Mouse (Mus musculus): ENCODE data around the gene Dusp13.

The Dusp13 gene

GRCm38 (mm10) chr14:21750881-21751542 lies at the start of gene Dusp13:
Gene Dusp13, minus strand, starts transcription at chr14:21751181.
- DNase-seq (ENCODE audit: low spot score) = peak; percentile 54

DNA sequence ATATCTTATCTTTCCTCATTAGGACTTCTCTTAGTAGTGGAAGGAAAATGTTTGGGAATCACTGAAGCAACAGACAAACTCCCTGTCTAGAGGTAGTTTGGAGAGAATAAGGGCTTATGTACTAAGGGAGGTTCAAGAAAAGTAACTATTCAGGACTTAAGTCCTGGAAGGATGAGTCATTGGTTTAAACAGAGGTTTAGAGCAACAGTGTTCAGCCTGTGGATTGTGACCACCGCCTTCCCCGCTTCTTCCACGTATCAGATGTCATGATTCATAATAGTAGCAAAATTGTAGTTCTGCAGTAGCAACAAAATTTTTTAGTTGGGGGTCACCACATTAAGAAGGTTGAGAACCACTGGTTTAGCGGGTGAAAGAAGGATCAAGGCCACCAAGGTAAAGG lies 49.7 kb upstream of the Dusp13 start:
- no peak for DNase-seq (ENCODE audit: low spot score)

GRCm38 (mm10) chr14:21792250-21792649 lies 41.3 kb upstream of the Dusp13 start:
- DNase-seq (ENCODE audit: low spot score) = no peak

- no peak for DNase-seq (ENCODE audit: low spot score)
Observed at GRCm38 (mm10) chr14:21791722-21792121, 40.7 kb upstream of the Dusp13 start.

DNA sequence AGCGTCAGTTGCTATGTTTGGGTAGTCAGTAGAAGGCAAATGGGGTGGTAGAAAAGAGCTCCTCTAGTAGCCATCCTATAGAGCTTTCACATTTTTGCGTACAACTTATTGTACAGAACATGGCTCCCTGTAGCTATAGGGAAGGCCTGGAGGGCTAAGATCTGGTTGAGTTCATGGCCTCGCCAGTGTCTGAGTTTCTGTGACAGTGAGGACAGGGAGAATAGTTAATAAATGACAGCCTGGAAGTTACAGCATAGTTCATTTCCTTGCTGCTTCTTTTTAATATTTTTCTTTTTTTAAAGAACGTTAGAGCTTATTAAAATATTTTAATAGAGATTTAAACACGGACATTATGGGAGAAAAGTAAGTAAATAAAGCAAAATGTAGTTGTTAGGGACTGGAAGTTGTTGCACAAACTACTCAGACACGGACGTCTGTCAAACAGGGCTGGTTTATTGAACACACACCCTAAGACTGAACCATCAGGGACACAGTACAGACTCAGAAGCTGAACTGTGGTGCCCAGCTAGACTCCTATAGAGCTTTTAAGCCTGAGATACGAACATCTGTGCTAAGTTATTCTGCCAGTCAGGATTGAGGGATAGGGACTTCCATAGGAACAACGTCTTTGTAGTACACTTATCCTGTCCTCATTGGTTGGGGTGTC lies 39.7 kb upstream of the Dusp13 start:
- no peak for DNase-seq (ENCODE audit: low spot score)

GRCm38 (mm10) chr14:21788121-21788520 lies 37.1 kb upstream of the Dusp13 start:
- no peak for DNase-seq (ENCODE audit: low spot score)

DNA sequence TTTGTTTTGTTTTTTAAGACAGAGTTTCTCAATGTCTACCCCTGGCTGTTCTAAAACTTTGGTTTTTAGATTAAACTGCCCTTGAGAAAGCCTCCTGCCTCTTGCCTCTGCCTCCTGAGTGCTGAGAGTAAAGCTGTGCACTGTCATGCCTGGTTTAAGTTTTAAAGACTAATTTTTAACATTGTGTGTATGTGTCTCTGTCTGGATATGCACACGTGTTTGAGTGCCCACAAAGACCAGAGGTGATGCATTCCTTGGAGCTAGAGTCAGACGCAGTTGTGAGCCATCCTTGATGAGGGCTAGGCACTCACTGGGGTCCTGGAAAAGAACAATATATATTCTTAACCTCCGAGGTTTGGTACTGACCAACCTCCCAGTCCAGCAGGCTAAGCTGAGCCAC lies 36.4 kb upstream of the Dusp13 start:
- DNase-seq (ENCODE audit: low spot score) = no peak

DNA sequence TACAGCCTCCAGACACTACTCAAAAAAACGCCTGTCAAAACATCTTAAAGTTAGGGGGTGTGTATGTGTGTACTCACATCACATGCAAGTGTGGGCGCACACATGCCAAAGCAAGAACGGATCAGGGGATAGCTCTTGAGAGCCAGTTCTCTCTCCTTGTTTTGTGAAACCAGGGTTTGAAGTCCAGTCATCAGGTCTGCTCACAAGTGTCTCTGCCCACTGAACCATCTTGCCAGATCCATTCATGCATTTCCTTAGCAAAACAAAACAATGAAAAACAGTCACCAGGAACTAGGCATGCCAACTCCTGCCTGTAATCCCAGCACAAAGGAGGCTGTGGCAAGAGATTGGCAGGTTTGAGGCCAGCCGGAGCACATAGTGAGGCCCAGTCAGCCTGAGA lies 35.5 kb upstream of the Dusp13 start:
- DNase-seq (ENCODE audit: low spot score) = no peak

DNA sequence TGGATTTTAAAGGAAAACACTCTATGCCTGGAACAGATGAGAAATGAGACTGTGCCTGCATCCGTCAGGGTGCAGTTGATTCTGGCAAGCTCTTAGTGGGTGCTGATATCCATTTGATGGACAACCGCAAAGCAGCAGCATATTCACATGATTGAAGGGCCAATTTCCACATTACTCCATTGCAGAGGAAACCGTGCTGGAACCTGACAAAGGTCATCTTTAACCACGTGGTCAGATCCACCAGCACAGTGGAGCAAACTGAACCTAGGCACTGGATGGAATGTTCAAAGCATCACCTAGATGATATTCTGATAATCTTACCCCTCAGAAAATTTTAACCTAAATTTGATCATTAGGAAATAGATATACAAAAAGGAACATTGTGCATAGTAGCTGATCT lies 25.2 kb upstream of the Dusp13 start:
- DNase-seq (ENCODE audit: low spot score) = no peak

GRCm38 (mm10) chr14:21773946-21774345 lies 23.0 kb upstream of the Dusp13 start:
- DNase-seq (ENCODE audit: low spot score) = no peak

DNA sequence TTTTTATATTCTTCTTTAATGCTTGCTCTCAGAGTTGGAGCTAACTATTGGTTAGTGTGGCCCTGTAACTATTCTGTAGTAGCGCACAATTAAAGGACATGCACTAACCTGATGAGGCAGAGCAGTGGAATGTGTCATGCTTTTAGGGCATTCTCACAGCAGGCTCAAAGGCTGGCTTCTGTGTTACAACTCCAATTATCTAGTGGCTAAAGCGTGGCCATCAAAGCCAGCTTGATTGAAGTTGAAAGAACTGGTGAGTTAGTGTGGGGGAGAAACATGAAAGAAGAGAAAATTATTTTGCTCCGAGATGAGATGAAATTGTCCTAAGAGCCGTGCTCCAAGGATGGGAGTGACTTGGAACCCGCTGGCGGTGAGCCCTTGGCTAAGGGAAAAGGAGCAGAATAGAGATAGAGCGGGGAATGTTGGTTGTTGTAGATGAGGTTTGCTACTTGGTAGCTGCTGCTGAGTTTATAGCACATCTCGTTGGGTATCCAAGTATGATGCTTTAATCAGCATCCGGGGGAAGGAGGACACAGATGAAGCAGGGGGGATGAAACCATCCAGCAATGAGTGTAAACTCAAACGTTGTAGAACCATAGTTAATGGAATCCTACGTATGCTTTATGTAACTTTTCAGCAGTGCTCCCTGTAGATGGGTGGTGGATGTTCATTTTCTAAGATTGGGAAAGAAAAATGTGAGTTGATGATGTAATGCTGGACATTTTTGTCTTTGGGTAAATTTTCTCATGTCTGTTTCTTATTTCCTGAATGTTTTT lies 21.7 kb upstream of the Dusp13 start:
- no peak for DNase-seq (ENCODE audit: low spot score)

DNA sequence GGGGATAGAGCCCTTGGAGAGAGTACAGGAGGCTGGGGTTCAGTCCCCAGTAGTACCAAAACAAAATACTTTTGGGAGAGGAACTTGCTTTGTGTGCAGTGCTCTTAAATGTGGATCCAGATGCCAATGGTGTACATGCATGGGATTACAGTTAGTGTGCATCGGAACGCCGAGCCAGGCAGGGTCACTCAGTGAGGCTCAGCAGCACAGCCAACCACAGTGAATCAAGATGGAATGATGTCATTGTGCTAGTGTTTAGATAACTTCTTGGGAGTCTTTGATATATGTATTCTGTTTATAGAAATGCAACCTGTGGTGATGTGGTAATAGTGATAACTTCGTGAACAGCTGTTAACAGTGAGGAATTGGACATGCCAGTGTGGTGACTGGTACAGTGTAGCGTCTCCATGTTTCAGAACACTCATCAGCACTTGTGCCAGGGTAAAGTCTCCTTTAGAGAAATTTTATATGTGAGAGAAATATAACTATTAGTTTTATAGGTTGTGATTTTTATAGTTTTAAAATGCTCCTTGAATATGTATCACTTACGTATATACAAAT lies 15.5 kb upstream of the Dusp13 start:
- no peak for DNase-seq (ENCODE audit: low spot score)

DNA sequence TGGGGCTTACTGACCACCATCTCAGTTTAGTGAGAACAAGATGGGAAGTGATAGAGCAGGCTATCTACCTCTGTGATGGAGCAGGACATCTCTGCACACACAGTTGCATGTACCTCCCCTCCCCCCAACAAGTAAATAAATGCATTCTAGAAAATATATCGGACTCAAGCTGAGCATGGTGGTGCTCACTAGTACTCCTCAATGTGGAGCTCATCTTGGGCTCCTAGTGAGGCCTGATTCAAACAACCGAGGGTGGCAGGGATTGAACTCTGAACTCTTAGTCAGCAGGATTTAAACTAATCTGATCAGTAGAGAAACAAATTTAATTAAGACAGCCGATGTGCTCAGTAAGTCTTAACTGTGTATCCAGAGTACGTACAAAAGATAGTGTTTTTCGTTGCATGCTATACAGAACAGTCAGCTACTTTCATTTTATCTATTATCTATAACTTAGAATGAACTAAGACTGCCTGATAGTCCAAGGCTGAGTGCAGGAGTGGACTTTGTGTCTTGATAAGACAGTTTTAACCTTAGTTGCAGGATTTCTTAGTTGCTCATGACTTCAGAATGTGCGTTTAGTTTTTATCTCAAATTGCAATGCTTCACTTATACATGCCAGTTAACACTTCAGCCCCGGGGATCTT lies 14.9 kb upstream of the Dusp13 start:
- no peak for DNase-seq (ENCODE audit: low spot score)

- DNase-seq (ENCODE audit: low spot score) = no peak
Observed at GRCm38 (mm10) chr14:21764646-21765045, 13.7 kb upstream of the Dusp13 start.

- no peak for DNase-seq (ENCODE audit: low spot score)
Observed at GRCm38 (mm10) chr14:21763736-21764135, 12.8 kb upstream of the Dusp13 start.

GRCm38 (mm10) chr14:21761560-21761959 lies 10.6 kb upstream of the Dusp13 start:
- DNase-seq (ENCODE audit: low spot score) = no peak

- no peak for DNase-seq (ENCODE audit: low spot score)
Observed at GRCm38 (mm10) chr14:21753367-21753766, 2.4 kb upstream of the Dusp13 start.

GRCm38 (mm10) chr14:21752411-21752810 lies 1.4 kb upstream of the Dusp13 start:
- DNase-seq (ENCODE audit: low spot score) = no peak

DNA sequence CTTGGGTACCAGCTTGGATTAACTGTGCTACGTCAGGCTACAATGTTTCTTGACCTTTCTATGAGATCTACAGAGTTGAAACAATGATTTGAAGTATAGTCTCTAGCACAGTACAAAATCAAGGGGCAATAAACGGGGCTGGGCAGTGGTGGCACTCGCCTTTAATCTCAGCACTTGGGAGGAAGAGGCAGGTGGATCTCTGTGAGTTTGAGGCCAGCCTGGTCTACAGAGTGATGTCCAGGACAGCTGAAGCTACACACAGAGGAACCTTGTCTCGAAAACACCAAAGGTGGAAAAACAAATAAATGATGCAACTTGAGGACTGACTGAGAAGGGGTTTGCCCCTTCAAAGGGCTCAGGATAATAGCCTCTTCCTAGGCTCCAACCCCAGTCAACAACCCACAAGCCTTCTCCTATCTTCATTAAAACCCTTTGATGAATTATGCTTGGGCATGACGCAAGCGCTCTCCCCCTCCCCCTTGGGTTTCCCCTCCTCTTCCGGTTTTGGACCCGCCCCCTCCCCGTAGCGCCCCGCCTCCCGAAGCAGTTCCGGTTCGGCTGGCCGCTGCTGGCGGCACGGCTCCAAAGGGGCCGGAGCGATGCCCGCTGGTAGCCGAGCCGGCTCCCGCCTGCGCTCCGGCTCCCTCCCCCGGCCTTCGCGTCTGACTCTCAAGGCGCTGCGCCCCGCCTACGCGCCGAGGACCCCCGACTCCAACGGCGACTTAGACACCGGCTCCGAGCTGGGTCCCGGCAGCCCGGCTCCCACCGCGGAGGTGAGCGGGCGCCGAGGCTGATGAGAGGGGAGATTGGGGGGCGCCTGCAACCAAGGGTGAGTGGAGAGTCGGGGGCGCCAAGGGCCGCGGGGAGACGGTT lies 737 bp downstream of the Dusp13 start, which contains the start of gene Samd8:
TSS of gene Samd8 (plus strand) at position 524 of the 873 bp plus-strand sequence.
- peak; percentile 51 for DNase-seq (ENCODE audit: low spot score)

DNA sequence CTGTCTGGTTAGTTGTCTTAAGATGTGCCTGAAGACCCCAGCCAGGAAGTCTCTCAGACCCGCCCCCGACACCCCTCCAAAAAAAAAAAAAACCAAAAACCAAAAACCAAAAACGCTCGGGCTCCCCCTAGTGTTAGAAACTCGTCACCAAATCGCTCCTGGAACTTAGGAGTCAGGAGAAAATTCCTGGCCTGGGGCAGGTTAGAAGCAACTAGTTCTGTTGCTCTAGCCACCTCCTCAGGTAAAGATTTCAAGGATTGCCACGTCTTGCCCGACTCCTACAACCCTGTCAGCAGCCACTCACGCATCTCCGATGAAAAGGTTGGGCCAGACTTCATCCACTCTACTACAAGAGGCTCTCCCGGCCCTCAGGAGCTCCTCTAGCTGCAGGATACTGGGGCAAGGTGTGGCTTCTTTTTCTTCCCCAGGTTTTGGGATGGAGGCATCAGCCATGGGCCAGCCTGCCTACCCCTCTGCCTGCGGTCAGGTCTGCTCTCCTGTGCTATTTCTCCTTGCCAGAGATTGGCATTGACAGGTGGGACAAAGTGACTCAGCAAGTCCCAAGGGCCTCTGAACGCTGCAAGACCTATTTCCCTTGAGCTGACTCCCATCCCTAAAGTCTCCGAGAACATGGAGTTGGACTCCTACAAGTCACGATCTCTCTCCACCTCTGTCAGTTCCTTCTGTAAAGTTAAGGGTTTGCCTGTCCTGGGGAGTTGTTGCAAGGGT lies 2.7 kb downstream of the Dusp13 start:
- DNase-seq (ENCODE audit: low spot score) = no peak
